Mouse (Mus musculus) intestine, embryonic 15.5 days (tissue): ENCODE data around the gene Tmem185a. TPM values are rescaled to one million over a fixed set of nuclear protein-coding genes. Genes with fewer than 3 reads are reported as not detected.

Experiments used
- polyA plus RNA-seq: library from polyadenylated mRNA; unstranded; fragments of >200 nt; fragmentation: Nextera tagmentation; extraction: Ambion mirVana; gene quantifications from 2 replicates; pipeline ENCODE4 v1.2.1, GENCODE M21; 2015

Gene Tmem185a
- polyA plus RNA-seq, 1 experiment from 2014 or later: 38.3 TPM

Other genes starting within 250 kb of the Tmem185a start
- 2.1 and 3.1 TPM in 2 replicates for gene Ids, start 112.1 kb downstream of the Tmem185a start, polyA plus RNA-seq
- gene 1110012L19Rik, start 91.3 kb downstream of the Tmem185a start, polyA plus RNA-seq: 29.9 and 31.6 TPM in 2 replicates